Mouse (Mus musculus) layer of hippocampus, postnatal 36 days (tissue): ENCODE data around the gene Dok3. TPM values are rescaled to one million over a fixed set of nuclear protein-coding genes. Genes with fewer than 3 reads are reported as not detected.

ENCODE experiments used
- DNase-seq, 2 experiments: peaks; one replicate each; pipeline ENCODE4 v3.0.0; 2022
- total RNA-seq, 2 experiments: library from RNA; stranded (reverse); gene quantifications; 2 replicates each; pipeline ENCODE4 v1.2.3; 2021

Dok3 gene
- total RNA-seq, 2 experiments from 2014 or later, result 17.0 to 20.6 TPM

GRCm38 (mm10) chr13:55540933-55541332, 11.8 kb upstream of the Dok3 start:
- DNase-seq, result no peak

DNA sequence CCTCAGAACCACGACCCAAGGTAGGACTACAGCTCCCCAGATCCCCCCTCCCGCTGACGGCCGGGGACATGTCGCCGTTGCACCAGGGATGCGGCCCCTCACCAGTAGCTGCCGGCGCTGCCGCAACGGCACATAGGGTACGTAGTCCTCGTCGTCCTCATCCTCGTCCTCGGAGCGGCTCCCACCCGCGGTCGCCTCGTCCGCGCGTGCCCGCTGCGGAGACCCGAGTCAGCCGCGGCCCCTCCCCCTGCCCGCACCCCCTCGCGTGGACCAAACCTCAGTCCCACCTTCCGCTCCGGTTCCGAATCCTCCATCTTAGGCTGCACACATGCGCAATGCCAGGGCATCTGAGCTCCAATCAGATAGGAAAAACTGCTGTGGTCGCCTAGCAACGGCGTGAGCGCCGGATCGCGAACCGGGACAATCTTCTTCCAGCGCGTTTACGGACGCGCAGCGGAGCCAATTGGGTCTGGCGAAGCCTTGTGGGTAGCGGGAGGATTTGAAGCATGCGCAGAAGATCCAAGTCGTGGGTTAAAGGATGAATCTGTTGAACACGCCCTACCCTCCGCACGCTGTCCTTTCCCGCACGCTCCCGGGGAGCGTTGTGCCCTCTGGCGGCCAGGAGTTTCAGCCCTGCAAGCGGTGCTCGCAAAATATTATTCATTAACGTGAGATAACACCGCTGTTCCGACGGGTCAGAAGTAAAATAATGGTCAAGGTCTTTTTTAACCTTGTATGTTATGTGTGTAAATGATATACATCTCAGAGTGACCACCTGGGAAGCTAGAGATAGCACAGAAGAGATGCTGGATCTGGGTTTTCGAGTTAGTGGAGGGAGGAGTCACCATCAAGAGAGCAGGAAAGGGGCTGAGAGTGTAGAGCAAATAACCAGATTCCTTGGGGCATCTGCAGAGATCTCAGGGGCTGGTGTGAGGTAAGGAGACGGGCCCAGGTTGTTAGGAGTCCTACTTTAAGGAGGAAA, 7.4 kb upstream of the Dok3 start, which contains the start of gene Ddx41:
Gene Ddx41 (minus strand): TSS at position 465 of the 982 bp plus-strand sequence.
- peak; percentile 100 for DNase-seq

DNA sequence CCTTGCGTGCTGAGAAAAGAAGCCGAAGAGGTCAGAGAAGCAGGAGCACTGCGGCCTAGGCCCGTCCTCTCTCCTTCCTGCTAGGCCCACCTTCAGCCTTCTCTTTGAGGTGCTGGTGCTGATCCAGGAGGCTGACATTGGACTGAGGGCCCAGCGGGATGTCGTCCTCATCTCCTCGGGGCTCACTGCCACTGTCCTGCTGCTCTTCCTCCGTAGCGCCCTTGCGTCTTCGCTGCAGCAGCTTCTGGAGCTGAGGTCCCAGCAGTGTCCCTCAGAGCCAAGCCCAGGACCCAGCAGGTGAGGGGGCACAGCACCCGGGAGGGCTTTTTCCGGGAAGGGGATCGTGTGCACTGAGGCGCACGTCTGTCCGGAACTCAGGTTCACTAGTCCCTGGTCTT, 6.7 kb upstream of the Dok3 start:
- DNase-seq, result no peak

DNA sequence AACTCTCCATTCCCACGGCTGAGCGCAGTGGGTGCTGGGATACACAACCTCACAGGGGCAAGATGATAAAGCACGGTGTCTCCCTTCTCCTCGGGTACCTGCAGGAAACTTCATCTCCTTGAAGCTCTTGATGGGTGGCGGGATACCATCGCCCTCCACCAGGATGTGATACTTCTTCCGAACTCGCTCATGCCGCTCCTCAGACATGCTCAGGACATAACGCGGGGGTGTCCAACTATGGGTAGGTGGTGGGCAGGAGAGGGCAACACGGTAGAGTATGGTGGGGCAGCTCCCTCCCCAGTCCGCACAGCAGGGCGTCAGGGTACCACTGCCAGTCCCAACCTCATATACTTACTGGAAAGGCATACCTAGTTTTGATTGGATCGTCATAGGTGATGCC, 6.1 kb upstream of the Dok3 start:
- DNase-seq, result no peak

DNA sequence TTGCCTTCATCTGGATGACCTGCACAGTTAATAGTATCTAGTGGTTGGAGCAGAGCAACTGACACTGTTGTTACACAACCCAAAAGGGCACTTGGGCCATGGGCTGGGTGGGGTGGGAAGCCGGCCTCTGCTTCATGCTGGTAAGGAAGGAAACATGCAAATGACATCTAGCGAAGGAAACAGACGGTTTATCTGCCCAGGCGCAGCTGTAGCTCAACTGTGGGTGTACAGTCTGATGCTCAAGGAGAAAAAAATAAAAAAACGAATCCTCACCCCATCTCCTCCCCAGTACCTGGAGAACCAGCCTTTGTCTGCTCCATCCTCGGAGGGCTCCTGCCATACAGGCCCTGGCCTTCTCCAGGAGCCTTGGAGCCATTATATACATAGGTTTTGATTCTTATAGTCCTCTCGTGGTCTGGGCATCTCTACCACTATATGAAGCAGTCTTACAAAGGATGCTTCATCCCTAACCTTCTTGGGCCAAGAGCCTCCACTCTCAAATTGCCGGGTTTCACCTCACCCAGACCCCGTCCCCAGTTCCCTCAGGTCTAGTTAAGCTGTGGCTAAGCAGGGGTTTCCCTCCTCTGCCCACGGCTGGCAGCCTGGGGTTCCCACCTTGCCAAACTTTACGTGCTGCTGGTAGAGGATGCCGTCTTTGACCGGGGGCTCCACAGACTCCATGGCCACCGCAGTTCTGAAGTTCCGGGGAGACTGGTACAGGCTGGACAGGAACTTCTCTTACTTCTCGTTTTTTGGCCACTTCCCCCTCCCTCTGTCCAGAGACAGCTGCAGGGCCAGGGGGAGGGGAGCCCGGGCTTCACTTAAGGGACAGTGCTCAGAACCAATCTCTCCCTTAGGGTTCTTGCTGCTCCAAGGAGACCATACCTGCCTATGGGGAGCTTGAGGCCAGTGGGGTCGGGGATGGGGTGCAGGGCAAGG, 993 bp downstream of the Dok3 start:
- no peak for DNase-seq

GRCm38 (mm10) chr13:55527212-55527611, 1.9 kb downstream of the Dok3 start:
- DNase-seq, result no peak

DNA sequence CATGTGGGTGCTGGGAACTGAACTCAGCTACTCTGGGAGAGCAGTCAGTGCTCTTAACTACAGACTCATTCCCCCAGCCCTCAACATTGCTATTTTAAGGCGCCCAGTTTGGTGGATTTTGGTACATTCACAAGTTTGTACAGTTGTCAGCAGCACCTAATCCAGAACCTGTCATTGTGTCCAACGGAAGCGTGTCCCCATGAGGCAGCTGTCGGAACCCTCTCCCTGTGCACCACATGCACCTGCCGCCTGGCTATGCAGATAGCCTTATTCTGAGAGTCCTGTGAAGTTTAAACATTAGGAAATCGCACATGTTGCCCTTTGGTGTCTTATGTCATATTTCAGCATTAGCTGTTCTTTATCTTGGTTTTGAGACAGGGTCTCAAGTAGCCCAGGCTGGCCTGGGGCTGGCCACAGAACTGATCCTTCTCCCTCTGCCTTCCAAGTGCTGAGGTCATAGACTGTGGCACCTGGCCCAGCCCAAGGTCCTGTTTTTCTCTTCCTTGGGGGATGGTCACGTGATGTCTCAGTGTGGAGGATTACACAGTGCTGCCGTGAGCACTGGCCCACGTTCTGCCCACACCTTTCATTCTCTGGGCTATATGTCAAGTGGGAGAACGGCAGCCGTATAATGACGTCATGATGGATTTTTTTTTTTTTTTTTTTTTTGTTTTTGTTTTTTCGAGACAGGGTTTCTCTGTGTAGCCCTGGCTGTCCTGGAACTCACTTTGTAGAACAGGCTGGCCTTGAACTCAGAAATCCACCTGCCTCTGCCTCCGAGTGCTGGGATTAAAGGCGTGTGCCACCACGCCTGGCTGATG, 3.2 kb downstream of the Dok3 start:
- no peak for DNase-seq

- DNase-seq, result no peak
Measured at GRCm38 (mm10) chr13:55523951-55524600, 5.0 kb downstream of the Dok3 start.

DNA sequence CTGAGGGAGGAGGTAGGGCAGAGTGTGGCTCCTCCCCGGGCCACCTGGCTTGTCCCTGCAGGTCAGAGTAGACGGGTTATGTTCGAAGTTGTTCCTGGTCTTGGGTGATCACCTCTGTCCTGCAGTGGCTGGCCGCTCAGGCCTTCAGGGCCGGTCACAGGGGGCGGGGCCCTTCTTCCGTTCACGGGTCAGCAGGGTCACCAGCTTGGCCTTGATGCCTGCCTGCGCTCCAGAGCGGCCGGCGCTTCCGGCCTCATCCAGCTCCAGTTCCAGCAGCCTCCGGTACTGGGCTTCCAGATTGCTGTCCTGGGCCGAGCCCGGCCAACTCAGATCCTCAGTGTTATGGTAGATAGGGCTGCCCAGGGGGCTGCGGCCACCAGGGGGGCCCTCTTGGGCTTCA, 5.8 kb downstream of the Dok3 start:
- DNase-seq, result no peak

- DNase-seq, result no peak
Measured at GRCm38 (mm10) chr13:55522730-55523129, 6.4 kb downstream of the Dok3 start.

GRCm38 (mm10) chr13:55519606-55520005, 9.5 kb downstream of the Dok3 start:
- DNase-seq, result no peak

GRCm38 (mm10) chr13:55516955-55517354, 12.1 kb downstream of the Dok3 start:
- DNase-seq, result peak; percentile 81 to 82

DNA sequence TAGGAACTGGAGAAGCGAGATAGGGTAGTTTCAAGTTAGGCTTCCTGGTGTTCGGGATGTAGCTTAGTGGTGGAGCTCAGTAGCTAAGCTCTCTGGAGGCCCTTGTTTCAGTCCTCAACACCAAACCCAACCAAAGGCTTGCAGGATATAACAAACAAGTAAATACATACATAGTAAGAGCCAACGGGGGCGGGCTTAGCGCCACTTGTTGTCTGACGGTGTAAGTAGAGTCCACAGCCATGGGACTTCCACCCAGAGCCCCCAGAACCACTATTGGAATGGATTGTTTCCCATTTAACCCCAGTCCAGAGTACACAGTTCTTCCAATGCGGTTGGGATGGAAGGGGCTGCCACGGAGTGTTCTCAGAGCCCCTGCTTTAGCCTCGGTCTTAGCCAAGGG, 15.3 kb downstream of the Dok3 start:
- DNase-seq, result no peak

DNA sequence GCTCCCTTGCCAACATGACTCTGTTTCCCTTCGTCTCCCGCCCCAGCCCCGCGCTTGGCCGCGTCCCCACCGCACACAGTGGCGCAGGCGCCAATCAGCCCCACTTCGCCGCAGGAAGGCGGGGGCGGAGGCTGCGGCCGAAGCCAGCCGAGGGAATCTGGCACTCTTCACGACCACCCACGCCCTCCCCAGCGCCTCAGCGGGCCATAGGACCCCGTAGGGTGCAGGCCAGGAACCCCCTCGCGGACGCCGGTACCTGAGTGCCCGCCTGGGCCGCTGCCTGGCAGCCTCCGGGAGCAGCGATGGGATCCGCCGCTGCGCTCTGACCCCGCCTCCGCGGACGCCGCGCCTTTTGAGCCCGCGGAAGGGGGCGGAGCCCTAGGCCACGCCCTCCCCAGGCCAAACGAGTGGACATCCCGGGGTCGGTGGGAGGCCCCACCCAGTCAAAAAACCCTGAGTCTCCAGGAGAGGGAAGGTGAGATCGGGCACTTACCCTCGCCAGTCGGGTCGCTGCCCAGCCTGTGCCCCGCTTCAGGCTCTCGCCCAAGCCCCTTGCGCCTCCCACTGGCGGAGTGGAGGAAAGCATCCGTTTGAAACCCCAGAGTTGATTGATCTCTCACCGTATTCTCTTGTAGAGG, 15.9 kb downstream of the Dok3 start, which contains the start of gene Pdlim7:
Gene Pdlim7 (minus strand): TSS at position 566 of the 638 bp plus-strand sequence.
- DNase-seq, result peak; percentile 86

- no peak for DNase-seq
Measured at GRCm38 (mm10) chr13:55512379-55513031, 16.6 kb downstream of the Dok3 start.

GRCm38 (mm10) chr13:55511492-55511861, 17.6 kb downstream of the Dok3 start:
- no peak for DNase-seq

- no peak for DNase-seq
Measured at GRCm38 (mm10) chr13:55510668-55511491, 18.2 kb downstream of the Dok3 start.

GRCm38 (mm10) chr13:55510332-55510667, 18.8 kb downstream of the Dok3 start:
- no peak for DNase-seq

- DNase-seq, result no peak
Measured at GRCm38 (mm10) chr13:55508531-55508930, 20.6 kb downstream of the Dok3 start.

- DNase-seq, result no peak
Measured at GRCm38 (mm10) chr13:55507877-55508276, 21.2 kb downstream of the Dok3 start.
